Mouse (Mus musculus) hematopoietic multipotent progenitor cell, adult 10-12 weeks (in vitro differentiated cells): Measurements from ENCODE around the gene Cdc26. TPM values are rescaled to one million over a fixed set of nuclear protein-coding genes. Genes with fewer than 3 reads are reported as not detected.

Experiments used
- polyA plus RNA-seq: library from polyadenylated mRNA; stranded (reverse); fragments of >175 nt; gene quantifications from 2 replicates; pipeline ENCODE4 v1.2.3, GENCODE M21; 2012; ENCODE audit warnings: low replicate concordance

Gene Cdc26
- 3.3 and 25.3 TPM in 2 replicates for polyA plus RNA-seq

DNA sequence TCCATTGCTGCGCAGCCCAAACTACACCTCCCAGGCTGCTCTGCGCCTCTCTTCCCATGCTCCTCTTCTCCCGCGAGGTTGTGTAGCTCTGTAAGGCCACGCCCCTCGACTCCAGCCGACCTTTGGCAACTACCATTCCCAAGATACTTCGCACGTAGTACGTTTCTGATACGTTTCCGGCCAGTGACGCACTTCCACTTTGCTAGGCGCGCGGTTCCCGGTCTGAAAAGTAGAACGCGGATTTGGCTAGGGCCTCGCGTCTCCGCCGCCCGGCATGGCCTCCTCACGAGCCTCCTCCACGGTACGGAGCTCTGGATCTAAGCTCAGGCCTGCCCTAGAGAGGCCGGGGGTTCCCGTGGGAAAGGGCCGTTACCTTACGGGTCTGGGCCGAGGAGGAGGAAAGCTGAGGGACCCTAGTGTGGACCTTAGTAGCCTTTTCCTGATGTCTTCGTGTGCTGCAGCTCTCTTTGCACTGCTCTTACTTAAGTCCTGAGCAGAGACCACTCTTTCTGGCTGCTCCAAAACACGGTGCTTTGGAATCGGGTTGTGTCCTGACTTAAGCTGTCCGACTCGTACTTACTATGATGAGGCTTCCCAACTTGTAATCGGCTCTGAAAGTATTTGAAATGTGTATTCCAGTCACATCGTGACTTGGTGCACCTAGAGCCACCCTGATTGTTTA is at the start of gene Cdc26, which contains the start of gene Prpf4:
Gene Cdc26, minus strand, starts transcription at position 42 of the 682 bp plus-strand sequence.
Gene Prpf4, plus strand, starts transcription at position 197 of the 682 bp plus-strand sequence.

DNA sequence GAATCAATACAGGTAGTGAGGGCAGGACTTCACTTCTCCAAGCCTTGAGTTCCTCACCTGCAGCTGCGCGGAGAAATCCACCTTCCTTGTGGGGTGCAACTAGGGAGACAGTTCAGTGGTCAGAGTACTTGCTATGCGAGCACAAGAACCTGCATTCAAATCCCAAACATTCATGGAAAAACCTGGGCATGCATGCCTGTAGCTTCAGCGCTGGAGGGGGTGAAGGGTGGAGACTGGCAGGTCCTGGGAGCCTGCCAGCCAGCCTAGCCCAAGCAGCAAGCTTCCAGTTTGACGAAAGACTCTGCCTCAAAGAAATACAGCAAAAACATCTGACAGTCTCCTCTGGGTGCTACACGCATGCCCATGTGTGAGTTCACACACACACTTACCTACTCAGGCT is 26.6 kb upstream of the Cdc26 start, which contains the start of gene Rnf183:
Gene Rnf183, minus strand, starts transcription at position 172 of the 400 bp plus-strand sequence.

DNA sequence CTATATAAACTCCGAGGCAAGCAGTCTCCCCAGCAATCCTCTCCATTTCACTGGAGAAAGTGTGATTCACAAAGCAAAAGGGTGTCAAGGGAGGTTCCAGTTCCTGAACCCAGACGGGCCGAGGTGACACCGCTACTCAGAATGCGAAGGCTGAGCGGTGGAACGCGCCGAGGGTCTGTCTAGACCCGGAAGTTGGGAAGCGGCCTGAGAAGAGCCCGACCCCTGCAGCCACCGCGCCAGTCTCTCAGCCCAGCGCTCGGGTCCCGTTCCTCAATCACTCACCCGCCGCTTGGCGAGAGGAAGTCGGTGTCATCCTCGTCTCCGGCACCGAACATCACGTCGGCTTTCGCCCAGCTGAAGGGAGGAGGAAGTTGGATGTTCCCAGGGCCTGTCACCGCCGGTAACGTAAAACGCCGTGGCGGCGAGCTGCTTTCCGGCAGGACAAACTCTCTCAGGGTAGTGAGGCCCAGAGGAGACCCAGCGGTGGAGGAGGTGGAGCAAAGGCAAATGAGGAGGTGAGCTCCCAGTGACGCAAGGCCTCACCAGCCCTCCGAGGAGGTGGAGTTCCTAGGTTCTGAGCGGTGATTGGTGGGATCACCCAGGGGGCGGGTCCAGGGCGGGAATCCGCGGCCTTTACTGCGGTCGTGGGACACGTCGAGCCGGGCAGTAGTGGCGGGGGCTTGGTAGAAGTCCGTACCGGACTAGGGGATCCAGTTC is 48.2 kb downstream of the Cdc26 start, which contains the start of the genes Fkbp15 and Slc31a1:
Gene Fkbp15, minus strand, starts transcription at position 461 of the 717 bp plus-strand sequence.
Gene Slc31a1, plus strand, starts transcription at position 640 of the 717 bp plus-strand sequence.

Other genes with a start within 250 kb of the Cdc26 start
- not detected in 2 replicates for gene Zfp37, start 177.6 kb downstream of the Cdc26 start, polyA plus RNA-seq
- gene Slc31a2, start 146.1 kb downstream of the Cdc26 start, polyA plus RNA-seq: 1.5 and 1.8 TPM in 2 replicates
- 27.5 and 38.7 TPM in 2 replicates for gene Fkbp15, start 48.1 kb downstream of the Cdc26 start, polyA plus RNA-seq
- gene Slc31a1, start 47.9 kb downstream of the Cdc26 start, polyA plus RNA-seq: 0.66 and 1.5 TPM in 2 replicates
- gene Prpf4, start 155 bp upstream of the Cdc26 start, polyA plus RNA-seq: 2.5 TPM in 2 replicates
- gene Rnf183, start 26.6 kb upstream of the Cdc26 start, polyA plus RNA-seq: 0.56 TPM in 1 of 2 replicates, not detected in the other
- gene Wdr31, start 62.3 kb upstream of the Cdc26 start, polyA plus RNA-seq: 0.48 TPM in 1 of 2 replicates, not detected in the other
- gene Bspry, start 71.4 kb upstream of the Cdc26 start, polyA plus RNA-seq: 1.7 and 4.5 TPM in 2 replicates
- gene Hdhd3, start 94.8 kb upstream of the Cdc26 start, polyA plus RNA-seq: 0.45 and 2.9 TPM in 2 replicates
- gene Alad, start 111.3 kb upstream of the Cdc26 start, polyA plus RNA-seq: 80.4 and 309 TPM in 2 replicates
- gene Pole3, start 116.4 kb upstream of the Cdc26 start, polyA plus RNA-seq: 9.5 and 15.9 TPM in 2 replicates
- gene 4933430I17Rik, start 116.7 kb upstream of the Cdc26 start, polyA plus RNA-seq: not detected in 2 replicates
- gene Rgs3, start 151.2 kb upstream of the Cdc26 start, polyA plus RNA-seq: 278 and 880 TPM in 2 replicates